Mouse (Mus musculus): ENCODE results near the gene Hoxd3. TPM values are rescaled to one million over a fixed set of nuclear protein-coding genes. Genes with fewer than 3 reads are reported as not detected.

Gene Hoxd3
- polyA plus RNA-seq (2012; rRNA removed) = 3.5 and 5.1 TPM in 2 replicates

GRCm38 (mm10) chr2:74711721-74712621 lies at the start of gene Hoxd3, which contains the start of gene Hoxd4:
Gene Hoxd3 (plus strand): TSS chr2:74711927.
Gene Hoxd4 (plus strand): TSS chr2:74711929.

GRCm38 (mm10) chr2:74667842-74668357 lies 43.8 kb upstream of the Hoxd3 start, which contains the start of gene Hoxd13:
Gene Hoxd13 (plus strand): TSS chr2:74668310.

GRCm38 (mm10) chr2:74674881-74675665 lies 36.7 kb upstream of the Hoxd3 start, which contains the start of gene Hoxd12:
Gene Hoxd12 (plus strand): TSS chr2:74675013.

GRCm38 (mm10) chr2:74678891-74679595 lies 32.7 kb upstream of the Hoxd3 start, which contains the start of gene Hoxd11:
Gene Hoxd11 (plus strand): TSS chr2:74679557.

GRCm38 (mm10) chr2:74691022-74691951 lies 20.4 kb upstream of the Hoxd3 start, which contains the start of gene Hoxd10:
Gene Hoxd10 (plus strand): TSS chr2:74691924.

GRCm38 (mm10) chr2:74697567-74698121 lies 14.1 kb upstream of the Hoxd3 start, which contains the start of gene Hoxd9:
Gene Hoxd9 (plus strand): TSS chr2:74697727.

GRCm38 (mm10) chr2:74704393-74704998 lies 7.2 kb upstream of the Hoxd3 start, which contains the start of gene Hoxd8:
Gene Hoxd8 (plus strand): TSS chr2:74704615.

GRCm38 (mm10) chr2:74726551-74726950 lies 14.8 kb downstream of the Hoxd3 start, which contains the start of gene Gm28230:
Gene Gm28230 (plus strand): TSS chr2:74726728.

GRCm38 (mm10) chr2:74762522-74763244 lies 51.0 kb downstream of the Hoxd3 start, which contains the start of gene Hoxd1:
Gene Hoxd1 (plus strand): TSS chr2:74762980.

Other genes starting within 250 kb of the Hoxd3 start
- 4.2 and 5.3 TPM in 2 replicates for gene Lnpk, start 132.5 kb upstream of the Hoxd3 start, polyA plus RNA-seq (2012; rRNA removed)
- gene Evx2, start 52.4 kb upstream of the Hoxd3 start, polyA plus RNA-seq (2012; rRNA removed) = 2.9 and 4.1 TPM in 2 replicates
- gene Hoxd13, start 43.6 kb upstream of the Hoxd3 start, polyA plus RNA-seq (2012; rRNA removed) = 24.2 and 34.6 TPM in 2 replicates
- 0.86 and 3.4 TPM in 2 replicates for gene Hoxd12, start 36.9 kb upstream of the Hoxd3 start, polyA plus RNA-seq (2012; rRNA removed)
- gene Hoxd11, start 32.4 kb upstream of the Hoxd3 start, polyA plus RNA-seq (2012; rRNA removed) = 12.0 and 12.4 TPM in 2 replicates
- gene Hoxd10, start 20.0 kb upstream of the Hoxd3 start, polyA plus RNA-seq (2012; rRNA removed) = 0.76 and 1.2 TPM in 2 replicates
- 2.7 and 4.4 TPM in 2 replicates for gene Hoxd9, start 14.2 kb upstream of the Hoxd3 start, polyA plus RNA-seq (2012; rRNA removed)
- 5.5 and 10.1 TPM in 2 replicates for gene Hoxd8, start 7.3 kb upstream of the Hoxd3 start, polyA plus RNA-seq (2012; rRNA removed)
- gene Hoxd4, start within 50 bp of the Hoxd3 start, polyA plus RNA-seq (2012; rRNA removed) = 10.0 and 20.6 TPM in 2 replicates
- 0.25 and 1.3 TPM in 2 replicates for gene Gm28230, start 14.8 kb downstream of the Hoxd3 start, polyA plus RNA-seq (2012; rRNA removed)
- 0.06 TPM in 1 of 2 replicates, not detected in the other for gene Hoxd1, start 51.1 kb downstream of the Hoxd3 start, polyA plus RNA-seq (2012; rRNA removed)
- gene Mtx2, start 113.9 kb downstream of the Hoxd3 start, polyA plus RNA-seq (2012; rRNA removed) = 63.3 and 79.5 TPM in 2 replicates